Comparison of ENCODE assay signal across 8 mouse cellular contexts in the genomic region with DNA sequence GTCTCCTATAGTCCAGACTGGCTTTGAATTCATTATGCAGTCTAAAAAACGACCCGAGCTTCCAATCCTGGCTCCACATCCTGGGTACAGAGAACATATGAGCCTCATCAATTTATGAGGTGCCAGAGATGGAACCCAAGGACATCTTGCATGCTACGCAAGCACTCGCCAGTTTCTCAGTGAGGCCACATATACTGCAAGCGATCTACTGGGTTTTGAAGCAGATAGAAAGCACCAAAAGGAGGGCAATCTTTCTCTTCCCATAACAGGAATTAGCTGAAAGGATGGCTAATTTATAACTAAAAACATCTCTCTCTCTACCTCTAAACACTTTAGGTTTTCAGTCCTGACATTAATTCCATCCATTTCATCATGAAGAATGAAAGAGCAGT. TPM values are rescaled to one million over a fixed set of nuclear protein-coding genes. Genes with fewer than 3 reads are reported as not detected.
DNase-seq lines count a peak whose midpoint lies in the region; ATAC-seq and TF ChIP-seq lines count a peak whose summit lies in the region.

No protein-coding gene starts in this region.

- ATAC-seq in heart, embryonic 11.5 days (replicated peaks; ENCODE audit: insufficient number of reproducible peaks, low FRiP score, low TSS enrichment), result no peak
- ATAC-seq in liver, embryonic 12.5 days, result no peak

- TF ChIP-seq EP300 in CH12.LX (IDR thresholded peaks at IDR 0.05; ENCODE audit: low read length), result no peak

- H3K79me2 ChIP-seq in CH12.LX (replicated peaks; ENCODE audit: control insufficient read depth, extremely low read depth, insufficient read depth, poor library complexity, severe bottlenecking), result peaks cover 16% of the 10 kb centered on the region

- H3K27ac ChIP-seq in heart, embryonic 11.5 days (ENCODE audit: low read depth, low read length), result peak overlapping the region; percentile 95
- H3K27ac ChIP-seq in CH12.LX (ENCODE audit: insufficient read depth, low read depth), result peak overlapping the region; percentile 81
- peak overlapping the region; percentile 94 for H3K27ac ChIP-seq in embryonic fibroblast, embryonic 13.5 days (ENCODE audit: insufficient read depth, low read length)
- peak overlapping the region; percentile 88 for H3K27ac ChIP-seq in liver, embryonic 12.5 days

- no peak for DNase-seq in heart, adult 18-20 months
- DNase-seq in CH12.LX (ENCODE audit: extremely low read depth), result peak; percentile 36
- DNase-seq in Muller cell, postnatal 12 days (ENCODE audit: inconsistent ontology term), result no peak
- DNase-seq in cerebellum, adult 18-20 months, result no peak
- no peak for DNase-seq in layer of hippocampus, postnatal 14 days (ENCODE audit: low spot score in 2 of 2)

- H3K4me2 ChIP-seq in heart, embryonic 11.5 days, result peak overlapping the region; percentile 91
- H3K4me2 ChIP-seq in CH12.LX (ENCODE audit: insufficient read depth, low read depth, poor library complexity, severe bottlenecking), result peak overlapping the region; percentile 48; the same call in 1 of the 2 replicates
- peak overlapping the region; percentile 68 for H3K4me2 ChIP-seq in liver, embryonic 12.5 days

- peaks cover 5% of the 10 kb centered on the region; the same call in 1 of the 2 replicates for H3K36me3 ChIP-seq in heart, embryonic 11.5 days (ENCODE audit: control insufficient read depth, insufficient read depth, low read length)
- H3K36me3 ChIP-seq in CH12.LX (replicated peaks in 1 of 2; ENCODE audit: control insufficient read depth in 1 of 2, insufficient read depth in 1 of 2, low read length in 1 of 2), result peaks cover 14 to 22% of the 10 kb centered on the region in 2 experiments
- H3K36me3 ChIP-seq in liver, embryonic 12.5 days, result peaks cover 35% of the 10 kb centered on the region

- in situ Hi-C loops in CH12.LX (cut with MboI; ENCODE audit: low pct_ligation_motif_present, low pct_unique_long_range_greater_than_20kb, low sequenced_read_pairs), result no loop called here

- H3K4me1 ChIP-seq in heart, embryonic 11.5 days (ENCODE audit: control insufficient read depth, insufficient read depth, low read length), result peaks cover 8% of the 10 kb centered on the region
- peaks cover 0 to 19% of the 10 kb centered on the region in 2 experiments; a peak in 3 of 4 replicates for H3K4me1 ChIP-seq in CH12.LX (ENCODE audit: control insufficient read depth in 1 of 2, insufficient read depth in 2 of 2)
- H3K4me1 ChIP-seq in embryonic fibroblast, embryonic 13.5 days (ENCODE audit: control insufficient read depth, insufficient read depth, low read length), result no peaks in the 10 kb centered on the region; the same call in 1 of the 2 replicates
- peaks cover 30% of the 10 kb centered on the region for H3K4me1 ChIP-seq in liver, embryonic 12.5 days

- no peak for TF ChIP-seq CTCF in CH12.LX (conservative IDR thresholded peaks at IDR 0.05 in 1 of 2, IDR thresholded peaks at IDR 0.05 in 1 of 2; ENCODE audit: low read depth in 2 of 2, low read length in 2 of 2)
- no peak for TF ChIP-seq CTCF in embryonic fibroblast, embryonic 13.5 days (IDR thresholded peaks at IDR 0.05; ENCODE audit: borderline replicate concordance, insufficient read depth, low read length)

- no peak for TF ChIP-seq RAD21 in CH12.LX (IDR thresholded peaks at IDR 0.05; ENCODE audit: low read depth, low read length)

- dilution Hi-C loops in CH12.LX (cut with MboI; ENCODE audit: extremely low pct_ligation_motif_present, extremely low pct_unique_long_range_greater_than_20kb, low sequenced_read_pairs), result no loop called here

- no peaks in the 10 kb centered on the region for H3K27me3 ChIP-seq in heart, embryonic 11.5 days (ENCODE audit: control insufficient read depth, insufficient read depth, low read length)
- no peaks in the 10 kb centered on the region for H3K27me3 ChIP-seq in CH12.LX (replicated peaks)
- peaks cover 34% of the 10 kb centered on the region for H3K27me3 ChIP-seq in liver, embryonic 12.5 days (replicated peaks)

- peak overlapping the region; percentile 96 for H3K9ac ChIP-seq in heart, embryonic 11.5 days (ENCODE audit: low read depth, low read length)
- peak overlapping the region; percentile 96 for H3K9ac ChIP-seq in CH12.LX (ENCODE audit: insufficient read depth, low read depth)
- peak overlapping the region; percentile 80 for H3K9ac ChIP-seq in liver, embryonic 12.5 days

- H3K4me3 ChIP-seq in heart, embryonic 11.5 days (ENCODE audit: low read depth, low read length), result peak overlapping the region; percentile 82
- H3K4me3 ChIP-seq in CH12.LX (replicated peaks in 1 of 3; ENCODE audit: low read depth in 2 of 3, low read length in 2 of 3, poor library complexity in 1 of 3), result peak overlapping the region; percentile 76 to 78 (median 77)
- peak overlapping the region; percentile 79 for H3K4me3 ChIP-seq in embryonic fibroblast, embryonic 13.5 days (ENCODE audit: insufficient read depth, low read length)
- peak overlapping the region; percentile 82 for H3K4me3 ChIP-seq in liver, embryonic 12.5 days

- TF ChIP-seq POLR2A in CH12.LX (IDR thresholded peaks at IDR 0.05; ENCODE audit: low read depth, low read length), result no peak
- no peak for TF ChIP-seq POLR2A in embryonic fibroblast, embryonic 13.5 days (IDR thresholded peaks at IDR 0.05; ENCODE audit: low read depth, low read length)

- WGBS in heart, embryonic 11.5 days (ENCODE audit: insufficient replicate concordance), result 48% methylated on average over 5 of the region's 5 CpGs
- WGBS in liver, embryonic 12.5 days (ENCODE audit: insufficient replicate concordance), result 40% methylated on average over 5 of the region's 5 CpGs

- no peaks in the 10 kb centered on the region for H3K9me3 ChIP-seq in heart, embryonic 11.5 days (replicated peaks; ENCODE audit: control insufficient read depth, low read length)
- H3K9me3 ChIP-seq in CH12.LX (replicated peaks; ENCODE audit: low read length), result no peaks in the 10 kb centered on the region
- H3K9me3 ChIP-seq in liver, embryonic 12.5 days (replicated peaks), result no peaks in the 10 kb centered on the region

TF ChIP-seq in CH12.LX, 34 proteins besides CTCF, POLR2A, EP300 and RAD21:
- TF ChIP-seq SIN3A (IDR thresholded peaks at IDR 0.05; ENCODE audit: low read length), result peak; percentile 63; the same call in 1 of the 2 replicates
- TF ChIP-seq SMC3 (IDR thresholded peaks at IDR 0.05; ENCODE audit: low read depth, low read length), result no peak
- TF ChIP-seq CHD1 (IDR thresholded peaks at IDR 0.05; ENCODE audit: low read depth, low read length), result peak; percentile 79; the same call in 1 of the 2 replicates
- 0 out of 2 replicates have a peak, but pooled peaks have one; percentile 33 for TF ChIP-seq MAX (IDR thresholded peaks at IDR 0.05; ENCODE audit: low read length)

RNA-seq across cellular contexts. Expression of gene Ufc1, which starts 0.9 kb away (rescaled TPM):
- polyA plus RNA-seq in heart, embryonic 11.5 days (2014; fragmentation: Nextera tagmentation; extraction: Ambion mirVana), result 90.3 and 92.9 TPM in 2 replicates
- 10 to 100 TPM; 90.4 to 91.6 TPM for total RNA-seq in heart, adult 18-20 months (2021)
- total RNA-seq in CH12.LX (2012; rRNA removed) (98.4 and 120 TPM in 2 replicates), CH12.LX (2014; rRNA removed) (115 and 121 TPM in 2 replicates)
- 71.4 and 76.2 TPM in 2 replicates for polyA plus RNA-seq in CH12.LX (2012; ENCODE audit: insufficient read length, low read depth)
- polyA plus RNA-seq in embryonic fibroblast, embryonic 13.5 days (2011; ENCODE audit: insufficient read length, low read depth, missing spikeins), result 77.8 and 81.9 TPM in 2 replicates
- 55.9 and 58.3 TPM in 2 replicates for polyA plus RNA-seq in liver, embryonic 12.5 days (2016; fragmentation: Nextera tagmentation; extraction: Ambion mirVana)
- total RNA-seq in layer of hippocampus, postnatal 14 days (2021), result 100 to 1,000 TPM; 112 TPM

RNA-seq across cellular contexts. Expression of gene Usp21, which starts 6.1 kb away (rescaled TPM):
- 51.2 TPM in 2 replicates for polyA plus RNA-seq in heart, embryonic 11.5 days (2014; fragmentation: Nextera tagmentation; extraction: Ambion mirVana)
- total RNA-seq in heart, adult 18-20 months (2021), result 10 to 100 TPM; 17.7 to 20.9 TPM
- total RNA-seq in CH12.LX (2012; rRNA removed), result 13.1 and 14.2 TPM in 2 replicates
- total RNA-seq in CH12.LX (2014; rRNA removed), result 7.1 and 8.5 TPM in 2 replicates
- 34.3 and 37.6 TPM in 2 replicates for polyA plus RNA-seq in CH12.LX (2012; ENCODE audit: insufficient read length, low read depth)
- 36.8 and 59.0 TPM in 2 replicates for polyA plus RNA-seq in embryonic fibroblast, embryonic 13.5 days (2011; ENCODE audit: insufficient read length, low read depth, missing spikeins)
- 36.2 and 38.6 TPM in 2 replicates for polyA plus RNA-seq in liver, embryonic 12.5 days (2016; fragmentation: Nextera tagmentation; extraction: Ambion mirVana)
- 10 to 100 TPM; 49.2 to 53.6 TPM for total RNA-seq in layer of hippocampus, postnatal 14 days (2021)

RNA-seq across cellular contexts. Expression of gene Ppox, which starts 12.9 kb away (rescaled TPM):
- polyA plus RNA-seq in heart, embryonic 11.5 days (2014; fragmentation: Nextera tagmentation; extraction: Ambion mirVana), result 59.9 and 60.7 TPM in 2 replicates
- 10 to 100 TPM; 13.1 to 13.6 TPM for total RNA-seq in heart, adult 18-20 months (2021)
- 12.4 and 13.6 TPM in 2 replicates for total RNA-seq in CH12.LX (2012; rRNA removed)
- 10.5 and 13.7 TPM in 2 replicates for total RNA-seq in CH12.LX (2014; rRNA removed)
- 13.9 and 15.1 TPM in 2 replicates for polyA plus RNA-seq in CH12.LX (2012; ENCODE audit: insufficient read length, low read depth)
- 23.9 and 24.3 TPM in 2 replicates for polyA plus RNA-seq in embryonic fibroblast, embryonic 13.5 days (2011; ENCODE audit: insufficient read length, low read depth, missing spikeins)
- polyA plus RNA-seq in liver, embryonic 12.5 days (2016; fragmentation: Nextera tagmentation; extraction: Ambion mirVana), result 199 and 207 TPM in 2 replicates
- 10 to 100 TPM; 24.2 to 25.2 TPM for total RNA-seq in layer of hippocampus, postnatal 14 days (2021)

RNA-seq across cellular contexts. Expression of gene B4galt3, which starts 23.8 kb away (rescaled TPM):
- polyA plus RNA-seq in heart, embryonic 11.5 days (2014; fragmentation: Nextera tagmentation; extraction: Ambion mirVana), result 48.4 and 49.4 TPM in 2 replicates
- total RNA-seq in heart, adult 18-20 months (2021), result 10 to 100 TPM; 18.7 to 19.6 TPM
- total RNA-seq in CH12.LX (2012; rRNA removed), result 27.4 and 27.8 TPM in 2 replicates
- total RNA-seq in CH12.LX (2014; rRNA removed), result 18.3 and 19.3 TPM in 2 replicates
- polyA plus RNA-seq in CH12.LX (2012; ENCODE audit: insufficient read length, low read depth), result 23.1 TPM in 2 replicates
- polyA plus RNA-seq in embryonic fibroblast, embryonic 13.5 days (2011; ENCODE audit: insufficient read length, low read depth, missing spikeins), result 53.2 and 55.1 TPM in 2 replicates
- 29.9 and 35.8 TPM in 2 replicates for polyA plus RNA-seq in liver, embryonic 12.5 days (2016; fragmentation: Nextera tagmentation; extraction: Ambion mirVana)
- total RNA-seq in layer of hippocampus, postnatal 14 days (2021), result 10 to 100 TPM; 54.8 to 62.8 TPM

RNA-seq across cellular contexts. Expression of gene Dedd, which starts 35.0 kb away (rescaled TPM):
- 40.4 and 45.4 TPM in 2 replicates for polyA plus RNA-seq in heart, embryonic 11.5 days (2014; fragmentation: Nextera tagmentation; extraction: Ambion mirVana)
- 10 to 100 TPM; 21.8 to 23.5 TPM for total RNA-seq in heart, adult 18-20 months (2021)
- 18.7 and 21.5 TPM in 2 replicates for total RNA-seq in CH12.LX (2012; rRNA removed)
- total RNA-seq in CH12.LX (2014; rRNA removed), result 13.1 and 14.5 TPM in 2 replicates
- polyA plus RNA-seq in CH12.LX (2012; ENCODE audit: insufficient read length, low read depth), result 34.5 and 35.8 TPM in 2 replicates
- 43.1 and 53.2 TPM in 2 replicates for polyA plus RNA-seq in embryonic fibroblast, embryonic 13.5 days (2011; ENCODE audit: insufficient read length, low read depth, missing spikeins)
- polyA plus RNA-seq in liver, embryonic 12.5 days (2016; fragmentation: Nextera tagmentation; extraction: Ambion mirVana), result 24.9 and 26.1 TPM in 2 replicates
- total RNA-seq in layer of hippocampus, postnatal 14 days (2021), result 10 to 100 TPM; 32.4 to 32.7 TPM
